Mouse (Mus musculus) bone marrow macrophage, adult 2 months (primary cell): ENCODE measurements around the gene Ston1.

ENCODE experiments used
- CTCF ChIP-seq: IDR thresholded peaks from 2 replicates; pipeline ENCODE4 v1.5.1; 2012; ENCODE audit warnings: low read depth, mild to moderate bottlenecking, low read length, moderate library complexity
- POLR2A ChIP-seq: IDR thresholded peaks from 2 replicates; pipeline ENCODE4 v1.6.1; 2012; ENCODE audit warnings: mild to moderate bottlenecking, low read depth, low read length, borderline replicate concordance

DNA sequence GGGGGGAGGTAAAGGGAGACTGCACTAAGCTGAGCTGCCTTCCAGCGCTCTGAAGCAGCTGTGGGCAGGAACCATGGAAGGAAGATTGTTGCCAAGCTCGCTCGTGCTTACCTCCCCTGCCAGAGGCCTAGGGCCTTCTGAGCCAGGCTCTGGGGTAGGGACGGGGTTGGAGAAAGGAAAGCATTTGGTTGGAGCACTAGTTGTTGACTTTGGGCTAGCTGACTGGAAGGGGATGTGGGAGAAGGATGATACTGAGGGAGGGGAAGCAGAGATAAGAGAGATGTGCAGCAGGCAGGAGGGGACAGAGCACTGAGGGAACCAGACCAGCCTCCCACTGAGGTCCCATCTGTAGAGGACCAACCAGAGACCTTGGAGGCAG, 31.9 kb downstream of the Ston1 start:
- TF ChIP-seq CTCF: no peak
- TF ChIP-seq POLR2A: no peak
